8 mouse cellular contexts compared by ENCODE assay signal in genomic region chr12:113156540-113156929, GRCm38 (mm10). TPM values are rescaled to one million over a fixed set of nuclear protein-coding genes. Genes with fewer than 3 reads are reported as not detected.
DNase-seq lines count a peak whose midpoint lies in the region; ATAC-seq and TF ChIP-seq lines count a peak whose summit lies in the region.

No protein-coding gene starts in this region.

- peak; percentile 0; the same call in 1 of the 2 replicates for ATAC-seq in heart, embryonic 11.5 days (replicated peaks; ENCODE audit: insufficient number of reproducible peaks, low FRiP score, low TSS enrichment)
- ATAC-seq in forebrain, embryonic 16.5 days = no peak
- 0 out of 2 replicates have a peak, but pooled peaks have one; percentile 0 for ATAC-seq in megakaryocyte-erythroid progenitor cell, adult 5-6 weeks (replicated peaks; ENCODE audit: low FRiP score, low TSS enrichment, poor library complexity, severe bottlenecking)

- intact Hi-C loops in heart, postnatal 10 days (cut with DNase I) = loop anchor here (1.0 to 5.0 kb wide), 2 partner anchors 37 to 199 kb away; no protein-coding TSS in a partner anchor

- peak overlapping the region; percentile 74 for H3K9ac ChIP-seq in heart, embryonic 11.5 days (ENCODE audit: low read depth, low read length)
- peak overlapping the region; percentile 71 for H3K9ac ChIP-seq in ES-Bruce4 (ENCODE audit: low read depth, poor library complexity, severe bottlenecking)
- H3K9ac ChIP-seq in forebrain, embryonic 16.5 days (replicated peaks; ENCODE audit: low read depth, low read length) = peak overlapping the region; percentile 57

- 1% methylated on average over 23 of the region's 23 CpGs for WGBS in heart, embryonic 11.5 days (ENCODE audit: insufficient replicate concordance)
- under 1% methylated on average over 23 of the region's 23 CpGs for WGBS in forebrain, embryonic 16.5 days

- TF ChIP-seq CTCF in ES-Bruce4 (IDR thresholded peaks at IDR 0.05; ENCODE audit: low read depth, low read length) = no peak

- TF ChIP-seq POLR2A in ES-Bruce4 (IDR thresholded peaks at IDR 0.05; ENCODE audit: insufficient read depth, low read length) = no peak

- no peaks in the 10 kb centered on the region for H3K27me3 ChIP-seq in heart, embryonic 11.5 days (ENCODE audit: control insufficient read depth, insufficient read depth, low read length)
- no peaks in the 10 kb centered on the region for H3K27me3 ChIP-seq in ES-Bruce4 (ENCODE audit: control insufficient read depth, insufficient read depth, low read length, poor library complexity, severe bottlenecking)
- H3K27me3 ChIP-seq in forebrain, embryonic 16.5 days (replicated peaks; ENCODE audit: control insufficient read depth, insufficient read depth, low read length) = no peaks in the 10 kb centered on the region; the same call in 1 of the 2 replicates

- peak overlapping the region; percentile 71 for H3K4me3 ChIP-seq in heart, embryonic 11.5 days (ENCODE audit: low read depth, low read length)
- H3K4me3 ChIP-seq in ES-Bruce4 (ENCODE audit: low read depth, low read length) = peak overlapping the region; percentile 86
- H3K4me3 ChIP-seq in forebrain, embryonic 16.5 days (replicated peaks; ENCODE audit: low read length) = peak overlapping the region; percentile 73

- peak overlapping the region; percentile 97 for H3K4me2 ChIP-seq in heart, embryonic 11.5 days
- peak overlapping the region; percentile 89 for H3K4me2 ChIP-seq in forebrain, embryonic 16.5 days (ENCODE audit: low read length)

- no peak overlapping the region for H3K27ac ChIP-seq in heart, embryonic 11.5 days (ENCODE audit: low read depth, low read length)
- peak overlapping the region; percentile 90 for H3K27ac ChIP-seq in ES-Bruce4 (ENCODE audit: insufficient read depth, low read length)
- H3K27ac ChIP-seq in forebrain, embryonic 16.5 days (ENCODE audit: low read length) = no peak overlapping the region

- H3K9me3 ChIP-seq in heart, embryonic 11.5 days (replicated peaks; ENCODE audit: control insufficient read depth, low read length) = no peaks in the 10 kb centered on the region
- no peaks in the 10 kb centered on the region for H3K9me3 ChIP-seq in ES-Bruce4 (replicated peaks; ENCODE audit: control insufficient read depth, insufficient read depth, low read length, poor library complexity, severe bottlenecking)
- no peaks in the 10 kb centered on the region for H3K9me3 ChIP-seq in forebrain, embryonic 16.5 days (ENCODE audit: control insufficient read depth, low read length)

- peak; percentile 81 for TF ChIP-seq EP300 in ES-Bruce4 (IDR thresholded peaks at IDR 0.05; ENCODE audit: insufficient read depth, low read depth, low read length)

- H3K4me1 ChIP-seq in heart, embryonic 11.5 days (ENCODE audit: control insufficient read depth, insufficient read depth, low read length) = peaks cover 17% of the 10 kb centered on the region
- peaks cover 2% of the 10 kb centered on the region for H3K4me1 ChIP-seq in ES-Bruce4 (ENCODE audit: control insufficient read depth, insufficient read depth, low read length)
- peaks cover 24% of the 10 kb centered on the region for H3K4me1 ChIP-seq in forebrain, embryonic 16.5 days (replicated peaks; ENCODE audit: control insufficient read depth, insufficient read depth, low read length)

- DNase-seq in heart, postnatal 10 days = no peak
- DNase-seq in right cerebral cortex, postnatal 14 days = no peak
- DNase-seq in urinary bladder, postnatal 36 days (ENCODE audit: low spot score in 2 of 2) = no peak
- no peak for DNase-seq in ovary, postnatal 14 days (ENCODE audit: low spot score)

- no peaks in the 10 kb centered on the region for H3K36me3 ChIP-seq in heart, embryonic 11.5 days (ENCODE audit: control insufficient read depth, insufficient read depth, low read length)
- peaks cover 3% of the 10 kb centered on the region; the same call in 1 of the 2 replicates for H3K36me3 ChIP-seq in ES-Bruce4 (ENCODE audit: control insufficient read depth, insufficient read depth, low read length, poor library complexity, severe bottlenecking)
- H3K36me3 ChIP-seq in forebrain, embryonic 16.5 days (ENCODE audit: control insufficient read depth, insufficient read depth) = no peaks in the 10 kb centered on the region

RNA-seq across cellular contexts. Expression of gene Tedc1, which starts 0.3 kb away (rescaled TPM):
- 15.8 and 16.6 TPM in 2 replicates for polyA plus RNA-seq in heart, embryonic 11.5 days (2014; fragmentation: Nextera tagmentation; extraction: Ambion mirVana)
- 1 to 10 TPM; 2.5 to 2.8 TPM for total RNA-seq in heart, postnatal 10 days (2021)
- 24.5 and 38.2 TPM in 2 replicates for polyA plus RNA-seq in ES-Bruce4 (2011; ENCODE audit: insufficient read depth, insufficient read length, low read depth, missing spikeins)
- 20.2 and 21.5 TPM in 2 replicates for polyA plus RNA-seq in forebrain, embryonic 16.5 days (2015; fragmentation: Nextera tagmentation; extraction: Ambion mirVana)
- 13.5 and 29.1 TPM in 2 replicates for total RNA-seq in megakaryocyte-erythroid progenitor cell, adult 5-6 weeks (2014; fragmentation: Nextera tagmentation)
- 10.7 and 15.7 TPM in 2 replicates for total RNA-seq in megakaryocyte-erythroid progenitor cell, adult 5-6 weeks (2017)

RNA-seq across cellular contexts. Expression of gene Crip1, which starts 10.4 kb away (rescaled TPM):
- 525 and 533 TPM in 2 replicates for polyA plus RNA-seq in heart, embryonic 11.5 days (2014; fragmentation: Nextera tagmentation; extraction: Ambion mirVana)
- total RNA-seq in heart, postnatal 10 days (2021) = 100 to 1,000 TPM; 260 to 267 TPM
- 78.5 and 79.5 TPM in 2 replicates for polyA plus RNA-seq in ES-Bruce4 (2011; ENCODE audit: insufficient read depth, insufficient read length, low read depth, missing spikeins)
- 30.6 and 35.2 TPM in 2 replicates for polyA plus RNA-seq in forebrain, embryonic 16.5 days (2015; fragmentation: Nextera tagmentation; extraction: Ambion mirVana)
- 248 and 286 TPM in 2 replicates for total RNA-seq in megakaryocyte-erythroid progenitor cell, adult 5-6 weeks (2014; fragmentation: Nextera tagmentation)
- 191 and 258 TPM in 2 replicates for total RNA-seq in megakaryocyte-erythroid progenitor cell, adult 5-6 weeks (2017)

RNA-seq across cellular contexts. Expression of gene Crip2, which starts 16.5 kb away (rescaled TPM):
- polyA plus RNA-seq in heart, embryonic 11.5 days (2014; fragmentation: Nextera tagmentation; extraction: Ambion mirVana) = 1,118 and 1,169 TPM in 2 replicates
- 1,000 to 10,000 TPM; 1,259 to 1,405 TPM for total RNA-seq in heart, postnatal 10 days (2021)
- polyA plus RNA-seq in ES-Bruce4 (2011; ENCODE audit: insufficient read depth, insufficient read length, low read depth, missing spikeins) = 87.1 and 96.6 TPM in 2 replicates
- polyA plus RNA-seq in forebrain, embryonic 16.5 days (2015; fragmentation: Nextera tagmentation; extraction: Ambion mirVana) = 426 and 444 TPM in 2 replicates
- 26.1 and 45.9 TPM in 2 replicates for total RNA-seq in megakaryocyte-erythroid progenitor cell, adult 5-6 weeks (2014; fragmentation: Nextera tagmentation)
- total RNA-seq in megakaryocyte-erythroid progenitor cell, adult 5-6 weeks (2017) = 11.6 and 18.2 TPM in 2 replicates

RNA-seq across cellular contexts. Expression of gene Tmem121, which starts 29.2 kb away (rescaled TPM):
- 1.00 and 1.5 TPM in 2 replicates for polyA plus RNA-seq in heart, embryonic 11.5 days (2014; fragmentation: Nextera tagmentation; extraction: Ambion mirVana)
- total RNA-seq in heart, postnatal 10 days (2021) = under 1 TPM; 0.43 to 0.97 TPM
- 4.8 and 5.2 TPM in 2 replicates for polyA plus RNA-seq in ES-Bruce4 (2011; ENCODE audit: insufficient read depth, insufficient read length, low read depth, missing spikeins)
- polyA plus RNA-seq in forebrain, embryonic 16.5 days (2015; fragmentation: Nextera tagmentation; extraction: Ambion mirVana) = 38.8 and 46.9 TPM in 2 replicates
- 0.22 and 0.74 TPM in 2 replicates for total RNA-seq in megakaryocyte-erythroid progenitor cell, adult 5-6 weeks (2014; fragmentation: Nextera tagmentation)
- total RNA-seq in megakaryocyte-erythroid progenitor cell, adult 5-6 weeks (2017) = not detected in 2 replicates

RNA-seq across cellular contexts. Expression of gene Mta1, which starts 58.5 kb away (rescaled TPM):
- 12.3 and 14.7 TPM in 2 replicates for polyA plus RNA-seq in heart, embryonic 11.5 days (2014; fragmentation: Nextera tagmentation; extraction: Ambion mirVana)
- 10 to 100 TPM; 50.1 TPM for total RNA-seq in heart, postnatal 10 days (2021)
- 100 and 108 TPM in 2 replicates for polyA plus RNA-seq in ES-Bruce4 (2011; ENCODE audit: insufficient read depth, insufficient read length, low read depth, missing spikeins)
- polyA plus RNA-seq in forebrain, embryonic 16.5 days (2015; fragmentation: Nextera tagmentation; extraction: Ambion mirVana) = 15.6 and 17.2 TPM in 2 replicates
- 131 and 142 TPM in 2 replicates for total RNA-seq in megakaryocyte-erythroid progenitor cell, adult 5-6 weeks (2014; fragmentation: Nextera tagmentation)
- 30.7 and 54.1 TPM in 2 replicates for total RNA-seq in megakaryocyte-erythroid progenitor cell, adult 5-6 weeks (2017)
